17 mouse cellular contexts compared by ENCODE assay signal in the genomic region with DNA sequence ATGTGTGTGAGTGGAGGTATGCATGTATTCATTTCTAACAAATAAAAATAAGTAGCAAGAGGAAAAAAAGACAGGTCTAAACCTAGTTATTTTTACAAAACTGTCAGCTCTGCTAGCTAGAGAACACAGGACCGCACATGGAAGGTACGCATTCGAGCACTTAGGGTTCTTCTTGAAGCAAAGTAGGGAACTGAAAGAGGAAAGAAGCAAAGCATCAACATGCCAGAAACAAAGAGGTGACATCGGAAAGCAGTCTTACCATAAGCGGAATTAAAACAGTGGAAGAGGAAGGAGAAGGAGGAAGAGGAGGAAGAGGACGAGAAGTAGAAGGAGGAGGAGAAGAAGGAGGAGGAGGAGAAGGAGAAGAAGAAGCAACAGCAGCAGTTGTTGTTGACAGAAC. TPM values are rescaled to one million over a fixed set of nuclear protein-coding genes. Genes with fewer than 3 reads are reported as not detected.
DNase-seq lines count a peak whose midpoint lies in the region; ATAC-seq and TF ChIP-seq lines count a peak whose summit lies in the region.
"Had no signal": no experiment of that assay in that cellular context is flagged by ENCODE, and none has a peak within 500 bp of the region (broad histone marks: within the 10 kb centered on the region; RNA-seq: fewer than 3 reads in every experiment).

No protein-coding gene starts in this region.

- H3K4me3 ChIP-seq in hindbrain, embryonic 12.5 days: no peak overlapping the region
- no peak overlapping the region for H3K4me3 ChIP-seq in hindbrain, postnatal 0 days (ENCODE audit: low read length)
- no peak overlapping the region for H3K4me3 ChIP-seq in neural tube, embryonic 12.5 days
- H3K4me3 ChIP-seq in forebrain, embryonic 14.5 days (ENCODE audit: low read depth, low read length): no peak overlapping the region
- no peak overlapping the region for H3K4me3 ChIP-seq in midbrain, embryonic 15.5 days
- H3K4me3 ChIP-seq: stomach, embryonic 15.5 days had no signal

- no peak overlapping the region for H3K27ac ChIP-seq in hindbrain, embryonic 12.5 days
- H3K27ac ChIP-seq in hindbrain, postnatal 0 days: no peak overlapping the region
- H3K27ac ChIP-seq in neural tube, embryonic 12.5 days: no peak overlapping the region
- H3K27ac ChIP-seq in forebrain, embryonic 14.5 days (ENCODE audit: low read depth, low read length): no peak overlapping the region
- H3K27ac ChIP-seq in midbrain, embryonic 15.5 days: no peak overlapping the region
- H3K27ac ChIP-seq: stomach, embryonic 15.5 days had no signal

- H3K9ac ChIP-seq in hindbrain, embryonic 12.5 days: no peak overlapping the region
- no peak overlapping the region for H3K9ac ChIP-seq in hindbrain, postnatal 0 days (replicated peaks; ENCODE audit: low read length)
- H3K9ac ChIP-seq in neural tube, embryonic 12.5 days: no peak overlapping the region
- H3K9ac ChIP-seq in forebrain, embryonic 14.5 days (ENCODE audit: low read length): no peak overlapping the region
- H3K9ac ChIP-seq in midbrain, embryonic 15.5 days: no peak overlapping the region
- H3K9ac ChIP-seq: stomach, embryonic 15.5 days had no signal

- H3K36me3 ChIP-seq in hindbrain, embryonic 12.5 days: peaks cover 33% of the 10 kb centered on the region
- peaks cover 8% of the 10 kb centered on the region; the same call in 1 of the 2 replicates for H3K36me3 ChIP-seq in hindbrain, postnatal 0 days (ENCODE audit: insufficient read depth, low read length)
- peaks cover 33% of the 10 kb centered on the region for H3K36me3 ChIP-seq in neural tube, embryonic 12.5 days
- H3K36me3 ChIP-seq in forebrain, embryonic 14.5 days (ENCODE audit: control insufficient read depth, insufficient read depth, low read length): peaks cover 44% of the 10 kb centered on the region
- peaks cover 6% of the 10 kb centered on the region; the same call in 1 of the 2 replicates for H3K36me3 ChIP-seq in midbrain, embryonic 15.5 days (replicated peaks)

- no peaks in the 10 kb centered on the region for H3K27me3 ChIP-seq in hindbrain, embryonic 12.5 days
- no peaks in the 10 kb centered on the region for H3K27me3 ChIP-seq in hindbrain, postnatal 0 days (ENCODE audit: insufficient read depth, low read length)
- no peaks in the 10 kb centered on the region for H3K27me3 ChIP-seq in neural tube, embryonic 12.5 days (replicated peaks)
- H3K27me3 ChIP-seq in forebrain, embryonic 14.5 days (replicated peaks; ENCODE audit: control insufficient read depth, insufficient read depth, low read length): no peaks in the 10 kb centered on the region
- no peaks in the 10 kb centered on the region for H3K27me3 ChIP-seq in midbrain, embryonic 15.5 days (replicated peaks)
- H3K27me3 ChIP-seq: stomach, embryonic 15.5 days had no signal

- WGBS in hindbrain, embryonic 12.5 days: 90% methylated on average over 6 of the region's 6 CpGs
- WGBS in hindbrain, postnatal 0 days: 89% methylated on average over 6 of the region's 6 CpGs
- WGBS in neural tube, embryonic 12.5 days: 89% methylated on average over 6 of the region's 6 CpGs
- WGBS in forebrain, embryonic 14.5 days: 89% methylated on average over 6 of the region's 6 CpGs
- WGBS in midbrain, embryonic 15.5 days: 86% methylated on average over 6 of the region's 6 CpGs

- DNase-seq in hindbrain, postnatal 0 days (ENCODE audit: low spot score): no peak
- no peak for DNase-seq in neural tube, embryonic 10.5 days (ENCODE audit: extremely low spot score, low spot score)
- no peak for DNase-seq in forebrain, embryonic 14.5 days (ENCODE audit: low spot score)
- no peak for DNase-seq in right cerebral cortex, postnatal 25 days
- no peak for DNase-seq in lung, postnatal 36 days
- DNase-seq: adrenal gland, postnatal 36 days; embryo, embryonic 11 days; kidney, adult 18-20 months; kidney, postnatal 36 days; lung, embryonic 14.5 days; right cerebral cortex, adult 18-20 months had no signal

- no peaks in the 10 kb centered on the region for H3K9me3 ChIP-seq in hindbrain, embryonic 12.5 days (replicated peaks)
- no peaks in the 10 kb centered on the region for H3K9me3 ChIP-seq in hindbrain, postnatal 0 days (ENCODE audit: low read length)
- H3K9me3 ChIP-seq in neural tube, embryonic 12.5 days: no peaks in the 10 kb centered on the region
- no peaks in the 10 kb centered on the region for H3K9me3 ChIP-seq in forebrain, embryonic 14.5 days (replicated peaks; ENCODE audit: control insufficient read depth, low read length)
- no peaks in the 10 kb centered on the region for H3K9me3 ChIP-seq in midbrain, embryonic 15.5 days
- H3K9me3 ChIP-seq: G1E; stomach, embryonic 15.5 days had no signal

- H3K4me1 ChIP-seq in hindbrain, embryonic 12.5 days: peaks cover 34% of the 10 kb centered on the region
- H3K4me1 ChIP-seq in hindbrain, postnatal 0 days (ENCODE audit: insufficient read depth, low read length): peaks cover 19% of the 10 kb centered on the region
- H3K4me1 ChIP-seq in neural tube, embryonic 12.5 days: peaks cover 27% of the 10 kb centered on the region
- peaks cover 20% of the 10 kb centered on the region for H3K4me1 ChIP-seq in forebrain, embryonic 14.5 days (ENCODE audit: control insufficient read depth, insufficient read depth, low read length)
- peaks cover 32% of the 10 kb centered on the region for H3K4me1 ChIP-seq in midbrain, embryonic 15.5 days

- H3K4me2 ChIP-seq in hindbrain, embryonic 12.5 days (replicated peaks): peak overlapping the region; percentile 59; the same call in 1 of the 2 replicates
- H3K4me2 ChIP-seq in hindbrain, postnatal 0 days (ENCODE audit: low read depth, low read length): no peak overlapping the region
- H3K4me2 ChIP-seq in neural tube, embryonic 12.5 days (replicated peaks): peak overlapping the region; percentile 79; the same call in 1 of the 2 replicates
- peak overlapping the region; percentile 57; the same call in 1 of the 2 replicates for H3K4me2 ChIP-seq in forebrain, embryonic 14.5 days (ENCODE audit: low read length)
- H3K4me2 ChIP-seq in midbrain, embryonic 15.5 days: peak overlapping the region; percentile 74; the same call in 1 of the 2 replicates

- no peak for ATAC-seq in hindbrain, embryonic 12.5 days (ENCODE audit: low FRiP score)
- no peak for ATAC-seq in hindbrain, postnatal 0 days
- ATAC-seq in neural tube, embryonic 12.5 days (ENCODE audit: low FRiP score, low read depth): no peak
- ATAC-seq in forebrain, embryonic 14.5 days: no peak
- no peak for ATAC-seq in midbrain, embryonic 15.5 days (replicated peaks)

- no peak for TF ChIP-seq CTCF in hindbrain, postnatal 0 days (IDR thresholded peaks at IDR 0.05; ENCODE audit: low read depth)

RNA-seq across cellular contexts. Expression of a gene that starts 2.9 kb away (rescaled TPM):
- 164 and 183 TPM in 2 replicates for polyA plus RNA-seq in hindbrain, embryonic 12.5 days (2016; fragmentation: Nextera tagmentation; extraction: Ambion mirVana)
- total RNA-seq in hindbrain, postnatal 0 days (2014; rRNA removed): 118 and 134 TPM in 2 replicates
- polyA plus RNA-seq in hindbrain, postnatal 0 days (2015; fragmentation: Nextera tagmentation; extraction: Ambion mirVana): 90.9 and 91.1 TPM in 2 replicates
- 159 and 167 TPM in 2 replicates for polyA plus RNA-seq in neural tube, embryonic 12.5 days (2016; fragmentation: Nextera tagmentation; extraction: Ambion mirVana)
- polyA plus RNA-seq in forebrain, embryonic 14.5 days (2014; fragmentation: Nextera tagmentation; extraction: Ambion mirVana): 114 and 135 TPM in 2 replicates
- 119 and 121 TPM in 2 replicates for polyA plus RNA-seq in midbrain, embryonic 15.5 days (2015; fragmentation: Nextera tagmentation; extraction: Ambion mirVana)

RNA-seq across cellular contexts. Expression of a gene that starts 52.4 kb away (rescaled TPM):
- 64.1 and 69.8 TPM in 2 replicates for polyA plus RNA-seq in hindbrain, embryonic 12.5 days (2016; fragmentation: Nextera tagmentation; extraction: Ambion mirVana)
- total RNA-seq in hindbrain, postnatal 0 days (2014; rRNA removed): 158 and 165 TPM in 2 replicates
- 160 and 161 TPM in 2 replicates for polyA plus RNA-seq in hindbrain, postnatal 0 days (2015; fragmentation: Nextera tagmentation; extraction: Ambion mirVana)
- 72.1 and 75.5 TPM in 2 replicates for polyA plus RNA-seq in neural tube, embryonic 12.5 days (2016; fragmentation: Nextera tagmentation; extraction: Ambion mirVana)
- 62.9 and 68.8 TPM in 2 replicates for polyA plus RNA-seq in forebrain, embryonic 14.5 days (2014; fragmentation: Nextera tagmentation; extraction: Ambion mirVana)
- polyA plus RNA-seq in midbrain, embryonic 15.5 days (2015; fragmentation: Nextera tagmentation; extraction: Ambion mirVana): 108 and 112 TPM in 2 replicates
- total RNA-seq: megakaryocyte progenitor cell, adult 5-6 weeks had no signal
- polyA plus RNA-seq: G1E had no signal
